Mouse (Mus musculus) CH12.LX (cell line): Measurements from ENCODE around the gene Btbd9.

ENCODE experiments used
- BHLHE40 ChIP-seq: IDR thresholded peaks from 2 replicates; pipeline ENCODE4 v1.6.1; 2011; ENCODE audit warnings: mild to moderate bottlenecking, low read depth, low read length, improper control_type of control experiment
- CTCF ChIP-seq, 2 experiments: IDR thresholded peaks in 1 of 2; conservative IDR thresholded peaks in 1 of 2; 2 replicates each; pipeline ENCODE4 v1.5.1; 2011 to 2012; ENCODE audit warnings: low read depth in 2 of 2, low read length in 2 of 2, improper control_type of control experiment in 1 of 2, inconsistent platforms in 1 of 2, mild to moderate bottlenecking in 1 of 2, moderate library complexity in 1 of 2
- E2F4 ChIP-seq: IDR thresholded peaks from 2 replicates; pipeline ENCODE4 v1.6.1; 2011; ENCODE audit warnings: low read depth, low read length, improper control_type of control experiment; ENCODE audit not compliant: insufficient replicate concordance
- ELF1 ChIP-seq: IDR thresholded peaks from 2 replicates; pipeline ENCODE4 v1.6.1; 2014; ENCODE audit warnings: low read depth, mild to moderate bottlenecking, inconsistent platforms, low read length, improper control_type of control experiment
- EP300 ChIP-seq: IDR thresholded peaks from 2 replicates; pipeline ENCODE4 v1.6.1; 2011; ENCODE audit warnings: low read length, improper control_type of control experiment
- HCFC1 ChIP-seq: IDR thresholded peaks from 2 replicates; pipeline ENCODE4 v1.6.1; 2012; ENCODE audit warnings: low read depth, mild to moderate bottlenecking, inconsistent platforms, low read length, improper control_type of control experiment
- MAFK ChIP-seq: IDR thresholded peaks from 2 replicates; pipeline ENCODE4 v1.6.1; 2011; ENCODE audit warnings: low read length, improper control_type of control experiment; ENCODE audit not compliant: insufficient replicate concordance
- MAZ ChIP-seq: IDR thresholded peaks from 2 replicates; pipeline ENCODE4 v1.6.1; 2012; ENCODE audit warnings: low read depth, mild to moderate bottlenecking, inconsistent platforms, low read length, improper control_type of control experiment, moderate library complexity
- POLR2A ChIP-seq: IDR thresholded peaks from 2 replicates; pipeline ENCODE4 v1.6.1; 2011; ENCODE audit warnings: low read depth, mild to moderate bottlenecking, improper control_type of control experiment, low read length
- UBTF ChIP-seq: IDR thresholded peaks from 2 replicates; pipeline ENCODE4 v1.6.1; 2012; ENCODE audit warnings: low read depth, mild to moderate bottlenecking, inconsistent platforms, low read length, improper control_type of control experiment, moderate library complexity
- USF1 ChIP-seq: IDR thresholded peaks from 2 replicates; pipeline ENCODE4 v1.6.1; 2014; ENCODE audit warnings: low read depth, mild to moderate bottlenecking, inconsistent platforms, low read length, improper control_type of control experiment
- ZC3H11A ChIP-seq: IDR thresholded peaks from 2 replicates; pipeline ENCODE4 v1.6.1; 2012; ENCODE audit warnings: low read depth, mild to moderate bottlenecking, inconsistent platforms, low read length, improper control_type of control experiment
- ZKSCAN1 ChIP-seq: IDR thresholded peaks from 2 replicates; pipeline ENCODE4 v1.6.1; 2012; ENCODE audit warnings: low read depth, inconsistent platforms, low read length, improper control_type of control experiment, borderline replicate concordance
- ZNF384 ChIP-seq: IDR thresholded peaks from 2 replicates; pipeline ENCODE4 v1.6.1; 2012; ENCODE audit warnings: low read depth, low read length, improper control_type of control experiment, inconsistent platforms

DNA sequence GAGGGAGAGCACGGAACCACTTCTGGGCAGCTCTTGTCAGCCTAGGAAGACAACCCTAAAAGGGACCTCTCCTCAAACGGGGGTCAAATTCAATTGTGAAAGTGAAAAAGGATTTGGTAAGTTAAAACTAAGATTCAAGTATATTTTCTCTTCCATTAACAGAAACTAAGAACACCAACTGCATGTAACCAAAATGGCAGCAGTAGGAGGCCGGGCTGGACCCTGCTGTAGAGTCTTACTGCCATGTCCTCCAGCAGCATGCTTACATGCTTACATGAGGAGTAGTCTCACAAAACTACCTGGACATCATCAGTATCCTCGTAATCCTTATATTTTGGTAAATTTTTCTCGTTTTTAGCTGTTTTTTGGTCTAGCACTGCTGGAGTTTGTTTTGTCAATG lies 86.2 kb downstream of the Btbd9 start:
- TF ChIP-seq MAFK (no peak), UBTF (no peak), BHLHE40 (no peak), EP300 (no peak), CTCF (conservative IDR thresholded peaks at IDR 0.05 in 1 of 2, IDR thresholded peaks at IDR 0.05 in 1 of 2; ENCODE audit: low read depth in 2 of 2, low read length in 2 of 2) (no peak), POLR2A (no peak), ELF1 (no peak), HCFC1 (no peak), USF1 (no peak), ZKSCAN1 (no peak), E2F4 (no peak), MAZ (no peak), ZC3H11A (no peak), ZNF384 (no peak)
